In genomic region chr10:8951937-8952336, GRCm38 (mm10) we compare ENCODE assay signal across 14 mouse cellular contexts.
DNase-seq lines count a peak whose midpoint lies in the region.
"Had no signal": no experiment of that assay in that cellular context is flagged by ENCODE, and none has a peak within 500 bp of the region (broad histone marks: within the 10 kb centered on the region; RNA-seq: fewer than 3 reads in every experiment).

No protein-coding gene starts in this region.

- peak; percentile 39 for DNase-seq in adrenal gland, postnatal 14 days
- DNase-seq in adrenal gland, adult 2 months: no peak
- DNase-seq in heart, adult 11 months: peak; percentile 94
- no peak for DNase-seq in heart, postnatal 10 days
- DNase-seq in 3T3-L1 (ENCODE audit: low read depth, low spot score) (peak; percentile 18), adipocyte (ENCODE audit: low spot score) (peak; percentile 81)
- no peak for DNase-seq in layer of hippocampus, postnatal 10 days (ENCODE audit: low spot score in 2 of 2)
- no peak for DNase-seq in kidney, postnatal 10 days
- DNase-seq: cerebellum, adult 11 months; cerebellum, adult 8-10 months; cerebellum, postnatal 14 days; heart, adult 2 months; heart, postnatal 36 days; kidney, adult 2 months had no signal

- intact Hi-C loops in heart, postnatal 10 days (cut with DNase I): no loop called here

Comparison
In these comparisons a context has a peak if more than half of its experiments do, and no peak if none do; other contexts are left out.
1. DNase-seq: peak in adrenal gland, postnatal 14 days (single experiment), heart, adult 11 months (single experiment), 3T3-L1 (single experiment) and adipocyte (single experiment); none in adrenal gland, adult 2 months (single experiment), heart, postnatal 10 days (0 of 2), layer of hippocampus, postnatal 10 days (0 of 2) and kidney, postnatal 10 days (single experiment).